ENCODE assay signal across 14 mouse cellular contexts in the genomic region with DNA sequence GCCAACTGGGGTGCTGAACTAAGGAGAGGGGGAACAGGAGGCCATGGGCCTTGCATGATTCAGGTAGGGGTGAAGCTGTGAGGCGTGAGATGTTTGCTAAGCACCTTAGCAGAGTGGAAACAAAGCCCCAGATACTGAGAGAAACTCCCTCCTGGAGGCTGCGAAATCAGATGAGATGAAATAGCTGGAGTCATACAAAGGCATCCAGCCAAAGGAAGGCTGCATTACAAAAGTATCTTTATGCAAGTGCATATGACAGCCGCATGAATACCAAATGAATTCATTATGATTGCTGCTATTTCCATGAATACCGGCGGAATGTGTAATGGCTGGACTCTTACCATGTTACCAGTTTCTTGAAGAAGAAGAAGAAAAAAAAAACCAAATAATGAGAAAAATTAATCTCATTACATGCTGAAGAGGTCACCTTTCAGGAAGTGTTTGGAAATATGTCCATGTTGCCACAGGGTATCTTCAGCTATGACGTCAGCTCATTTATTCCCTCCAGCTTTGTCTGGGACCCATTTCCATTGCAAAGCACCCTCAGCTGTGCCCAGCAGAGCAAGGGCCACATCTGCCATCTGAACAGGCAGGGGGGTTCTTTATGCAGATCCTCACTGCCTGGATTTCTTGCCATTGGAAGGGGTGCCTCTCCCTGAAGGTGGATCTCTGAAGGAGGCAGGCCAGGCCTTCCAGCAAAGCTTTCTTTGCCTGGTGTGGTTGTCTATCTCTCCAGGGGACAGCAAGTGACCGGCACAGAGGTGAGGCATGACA.
DNase-seq lines count a peak whose midpoint lies in the region; ATAC-seq and TF ChIP-seq lines count a peak whose summit lies in the region.
"Had no signal": no experiment of that assay in that cellular context is flagged by ENCODE, and none has a peak within 500 bp of the region (broad histone marks: within the 10 kb centered on the region; RNA-seq: fewer than 3 reads in every experiment).

No protein-coding gene starts in this region.

- H3K9me3 ChIP-seq in forebrain, embryonic 16.5 days (ENCODE audit: control insufficient read depth, low read length): no peaks in the 10 kb centered on the region
- no peaks in the 10 kb centered on the region for H3K9me3 ChIP-seq in heart, embryonic 10.5 days
- H3K9me3 ChIP-seq: limb, embryonic 13.5 days had no signal

- H3K27me3 ChIP-seq in forebrain, embryonic 16.5 days (replicated peaks; ENCODE audit: control insufficient read depth, insufficient read depth, low read length): no peaks in the 10 kb centered on the region
- peaks cover 12% of the 10 kb centered on the region for H3K27me3 ChIP-seq in heart, embryonic 10.5 days (ENCODE audit: insufficient read depth, poor library complexity, severe bottlenecking)
- H3K27me3 ChIP-seq in kidney, adult 2 months (replicated peaks; ENCODE audit: control insufficient read depth, insufficient read depth, low read length): no peaks in the 10 kb centered on the region

- H3K4me3 ChIP-seq in forebrain, embryonic 16.5 days (replicated peaks; ENCODE audit: low read length): no peak overlapping the region
- H3K4me3 ChIP-seq in heart, embryonic 10.5 days: no peak overlapping the region
- no peak overlapping the region for H3K4me3 ChIP-seq in kidney, adult 2 months (ENCODE audit: insufficient read depth, low read depth, low read length)
- H3K4me3 ChIP-seq: limb, embryonic 13.5 days had no signal

- 39% methylated on average over 7 of the region's 7 CpGs for WGBS in forebrain, embryonic 16.5 days
- WGBS in heart, embryonic 10.5 days: 76% methylated on average over 7 of the region's 7 CpGs
- 91% methylated on average over 7 of the region's 7 CpGs for WGBS in kidney, adult 2 months

- peak overlapping the region; percentile 73 for H3K27ac ChIP-seq in forebrain, embryonic 16.5 days (ENCODE audit: low read length)
- H3K27ac ChIP-seq in heart, embryonic 10.5 days: no peak overlapping the region
- no peak overlapping the region for H3K27ac ChIP-seq in kidney, adult 2 months (ENCODE audit: insufficient read depth, low read depth, low read length)
- H3K27ac ChIP-seq: kidney, postnatal 0 days; limb, embryonic 13.5 days had no signal

- H3K4me1 ChIP-seq in forebrain, embryonic 16.5 days (replicated peaks; ENCODE audit: control insufficient read depth, insufficient read depth, low read length): peaks cover 19% of the 10 kb centered on the region
- no peaks in the 10 kb centered on the region for H3K4me1 ChIP-seq in heart, embryonic 10.5 days
- H3K4me1 ChIP-seq in kidney, adult 2 months (ENCODE audit: control insufficient read depth, insufficient read depth, low read length): no peaks in the 10 kb centered on the region

- peak; percentile 52 for ATAC-seq in frontal cortex, adult (ENCODE audit: low TSS enrichment)
- peak; percentile 80 for ATAC-seq in forebrain, embryonic 16.5 days

- no peaks in the 10 kb centered on the region for H3K36me3 ChIP-seq in forebrain, embryonic 16.5 days (ENCODE audit: control insufficient read depth, insufficient read depth)
- H3K36me3 ChIP-seq in heart, embryonic 10.5 days: no peaks in the 10 kb centered on the region
- no peaks in the 10 kb centered on the region for H3K36me3 ChIP-seq in kidney, adult 2 months (ENCODE audit: control insufficient read depth, insufficient read depth, low read length)
- H3K36me3 ChIP-seq: limb, embryonic 13.5 days had no signal

- no peak for TF ChIP-seq CTCF in kidney, adult 2 months (conservative IDR thresholded peaks at IDR 0.05; ENCODE audit: insufficient read depth, insufficient read length, low read depth, low read length)

- no peak overlapping the region; the same call in 1 of the 2 replicates for H3K9ac ChIP-seq in forebrain, embryonic 16.5 days (replicated peaks; ENCODE audit: low read depth, low read length)
- H3K9ac ChIP-seq: limb, embryonic 13.5 days had no signal

- no peak for TF ChIP-seq POLR2A in kidney, adult 2 months (IDR thresholded peaks at IDR 0.05; ENCODE audit: low read depth, low read length)

- peak overlapping the region; percentile 6; the same call in 1 of the 2 replicates for H3K4me2 ChIP-seq in forebrain, embryonic 16.5 days (ENCODE audit: low read length)
- H3K4me2 ChIP-seq: heart, embryonic 11.5 days; limb, embryonic 13.5 days had no signal

- no peak for DNase-seq in frontal cortex, postnatal 10 days (ENCODE audit: low spot score in 2 of 2)
- peak; percentile 45 for DNase-seq in Muller cell, postnatal 12 days (ENCODE audit: inconsistent ontology term)
- peak; percentile 11 to 38 for DNase-seq in left cerebral cortex, adult 9 months (ENCODE audit: low spot score in 2 of 2)
- DNase-seq in adrenal gland, postnatal 36 days: no peak
- no peak for DNase-seq in heart, embryonic 10.5 days (ENCODE audit: low spot score)
- no peak for DNase-seq in kidney, adult 2 months
- DNase-seq: cerebellum, adult 11 months; lung, adult 2 months; thymus, postnatal 25 days had no signal

Comparison
In these comparisons a context has a peak if more than half of its experiments do, and no peak if none do; other contexts are left out.
1. DNase-seq: peak in Muller cell, postnatal 12 days (single experiment) and left cerebral cortex, adult 9 months (2 of 2); none in frontal cortex, postnatal 10 days (0 of 2), adrenal gland, postnatal 36 days (0 of 2), heart, embryonic 10.5 days (single experiment) and kidney, adult 2 months (single experiment).